Mouse (Mus musculus): Measurements from ENCODE around the gene Rbfox3.

- TF ChIP-seq CTCF (conservative IDR thresholded peaks at IDR 0.05; ENCODE audit: low read length) (peak; percentile 38), NANOG (IDR thresholded peaks at IDR 0.05; ENCODE audit: borderline replicate concordance, low read length) (no peak)
These were observed 305.8 kb downstream of the Rbfox3 start for GRCm38 (mm10) chr11:118605570-118605969.
